Mouse (Mus musculus): Measurements from ENCODE around the gene Aqp3.

- no peak for TF ChIP-seq CTCF (IDR thresholded peaks at IDR 0.05; ENCODE audit: low read depth, low read length)
- TF ChIP-seq POLR2A (IDR thresholded peaks at IDR 0.05; ENCODE audit: extremely low read depth, insufficient read depth, low read length), result no peak
Measured at GRCm38 (mm10) chr4:41091391-41091790, 6.6 kb downstream of the Aqp3 start.

Measured in liver, adult 2 months (tissue).